In the genomic region with DNA sequence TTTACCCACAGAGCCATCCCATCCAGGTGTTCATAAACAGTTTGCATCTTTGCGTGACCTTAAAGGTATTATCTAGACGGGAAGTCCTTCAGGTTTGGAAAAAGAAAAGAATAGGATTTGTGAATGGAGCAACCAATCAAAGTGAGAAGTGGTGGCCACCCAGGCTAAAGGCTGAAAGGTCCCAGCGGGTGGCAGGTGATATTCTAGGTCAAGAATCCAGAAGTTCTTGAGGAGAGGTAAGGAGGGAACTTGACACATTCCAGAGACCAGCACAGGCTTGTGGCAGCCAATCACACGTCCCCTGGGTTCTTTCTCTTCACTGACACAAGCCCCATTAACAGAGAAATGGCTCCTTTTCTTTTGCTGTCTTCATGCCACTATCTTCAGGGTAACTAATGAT, we compare ENCODE assay signal across 20 mouse cellular contexts.
"Had no signal": no experiment of that assay in that cellular context is flagged by ENCODE, and none has a peak within 500 bp of the region (broad histone marks: within the 10 kb centered on the region; RNA-seq: fewer than 3 reads in every experiment).

No protein-coding gene starts in this region.

- H3K4me3 ChIP-seq: megakaryocyte, embryonic 14.5 days; midbrain, embryonic 13.5 days; myocyte; neural tube, embryonic 13.5 days; neural tube, embryonic 15.5 days had no signal

- ATAC-seq: liver, postnatal 0 days; midbrain, embryonic 13.5 days; midbrain, embryonic 16.5 days had no signal

- DNase-seq: liver, postnatal 0 days; lung, embryonic 14.5 days; lung, postnatal 14 days; lung, postnatal 36 days; retina, postnatal 1 day; right cerebral cortex, adult 18-20 months; right cerebral cortex, postnatal 25 days; right cerebral cortex, postnatal 4 days; spleen, adult 18-20 months; thymus, adult 18-20 months; thymus, postnatal 14 days; thymus, postnatal 36 days had no signal

- H3K4me2 ChIP-seq: lung, embryonic 14.5 days; midbrain, embryonic 11.5 days; midbrain, embryonic 13.5 days; neural tube, embryonic 13.5 days; neural tube, embryonic 15.5 days had no signal

- H3K9ac ChIP-seq: liver, postnatal 0 days; lung, embryonic 14.5 days; midbrain, embryonic 13.5 days; neural tube, embryonic 13.5 days; neural tube, embryonic 15.5 days had no signal

- H3K36me3 ChIP-seq: midbrain, embryonic 13.5 days; neural tube, embryonic 13.5 days; neural tube, embryonic 15.5 days had no signal

- H3K27ac ChIP-seq: macrophage; midbrain, embryonic 13.5 days; neural tube, embryonic 13.5 days; neural tube, embryonic 15.5 days had no signal

- H3K9me3 ChIP-seq: megakaryocyte, embryonic 14.5 days; midbrain, embryonic 13.5 days; neural tube, embryonic 13.5 days; neural tube, embryonic 15.5 days had no signal

- H3K27me3 ChIP-seq: midbrain, embryonic 13.5 days; neural tube, embryonic 13.5 days; neural tube, embryonic 15.5 days had no signal

- H3K4me1 ChIP-seq: midbrain, embryonic 13.5 days; neural tube, embryonic 15.5 days had no signal
